Mouse (Mus musculus): ENCODE measurements around the gene C1ra. TPM values are rescaled to one million over a fixed set of nuclear protein-coding genes. Genes with fewer than 3 reads are reported as not detected.
"Not testable (repeated sequence)": the region's sequence is repeated elsewhere in the genome, so short reads cannot be mapped to it uniquely, and the experiment has no call there.

C1ra gene
- polyA plus RNA-seq, 1 experiment: 11.3 TPM

- no peak for TF ChIP-seq POLR2A (IDR thresholded peaks at IDR 0.05; ENCODE audit: control insufficient read depth, extremely low read depth, insufficient read depth, low read length, poor library complexity)
- no peak for TF ChIP-seq CTCF (IDR thresholded peaks at IDR 0.05; ENCODE audit: borderline replicate concordance, control insufficient read depth, extremely low read depth, insufficient read depth, low read length, poor library complexity)
- Histone ChIP-seq H3K27me3 (ENCODE audit: control insufficient read depth, insufficient read depth, low read length) (no peaks in the 10 kb centered on the region), H3K4me3 (ENCODE audit: control insufficient read depth, insufficient read depth, low read length) (no peak overlapping the region), H3K27ac (ENCODE audit: control insufficient read depth, insufficient read depth, low read length) (no peak overlapping the region), H3K4me1 (replicated peaks; ENCODE audit: control insufficient read depth, insufficient read depth, low read length) (peaks cover 3% of the 10 kb centered on the region; the same call in 1 of the 2 replicates), H3K36me3 (ENCODE audit: control insufficient read depth, insufficient read depth, low read length) (no peaks in the 10 kb centered on the region)
- WGBS: 39% methylated on average over 17 of the region's 17 CpGs
- no peak for DNase-seq
Measured at GRCm38 (mm10) chr6:124477922-124478651, 34.1 kb upstream of the C1ra start.

GRCm38 (mm10) chr6:124478874-124479572 lies 33.2 kb upstream of the C1ra start:
- Histone ChIP-seq H3K4me1 (replicated peaks; ENCODE audit: control insufficient read depth, insufficient read depth, low read length) (peaks cover 3% of the 10 kb centered on the region; the same call in 1 of the 2 replicates), H3K27me3 (ENCODE audit: control insufficient read depth, insufficient read depth, low read length) (no peaks in the 10 kb centered on the region), H3K4me3 (ENCODE audit: control insufficient read depth, insufficient read depth, low read length) (no peak overlapping the region), H3K27ac (ENCODE audit: control insufficient read depth, insufficient read depth, low read length) (no peak overlapping the region), H3K36me3 (ENCODE audit: control insufficient read depth, insufficient read depth, low read length) (no peaks in the 10 kb centered on the region)
- DNase-seq: no peak
- TF ChIP-seq CTCF (IDR thresholded peaks at IDR 0.05; ENCODE audit: borderline replicate concordance, control insufficient read depth, extremely low read depth, insufficient read depth, low read length, poor library complexity) (no peak), POLR2A (IDR thresholded peaks at IDR 0.05; ENCODE audit: control insufficient read depth, extremely low read depth, insufficient read depth, low read length, poor library complexity) (no peak)
- 84% methylated on average over 3 of the region's 3 CpGs for WGBS

- TF ChIP-seq CTCF (IDR thresholded peaks at IDR 0.05; ENCODE audit: borderline replicate concordance, control insufficient read depth, extremely low read depth, insufficient read depth, low read length, poor library complexity) (no peak), POLR2A (IDR thresholded peaks at IDR 0.05; ENCODE audit: control insufficient read depth, extremely low read depth, insufficient read depth, low read length, poor library complexity) (no peak)
- WGBS: 91% methylated on average over 3 of the region's 3 CpGs
Measured at GRCm38 (mm10) chr6:124479573-124479930, 32.7 kb upstream of the C1ra start.

GRCm38 (mm10) chr6:124480295-124480694 lies 31.9 kb upstream of the C1ra start:
- DNase-seq: peak; percentile 21
- no peaks in the 10 kb centered on the region for H3K36me3 ChIP-seq (ENCODE audit: control insufficient read depth, insufficient read depth, low read length)
- no peak overlapping the region for H3K27ac ChIP-seq (ENCODE audit: control insufficient read depth, insufficient read depth, low read length)
- peaks cover 3% of the 10 kb centered on the region; the same call in 1 of the 2 replicates for H3K4me1 ChIP-seq (replicated peaks; ENCODE audit: control insufficient read depth, insufficient read depth, low read length)
- 37% methylated on average over 4 of the region's 4 CpGs for WGBS
- no peak overlapping the region for H3K4me3 ChIP-seq (ENCODE audit: control insufficient read depth, insufficient read depth, low read length)
- H3K27me3 ChIP-seq (ENCODE audit: control insufficient read depth, insufficient read depth, low read length): no peaks in the 10 kb centered on the region
- no peak for TF ChIP-seq POLR2A (IDR thresholded peaks at IDR 0.05; ENCODE audit: control insufficient read depth, extremely low read depth, insufficient read depth, low read length, poor library complexity)
- TF ChIP-seq CTCF (IDR thresholded peaks at IDR 0.05; ENCODE audit: borderline replicate concordance, control insufficient read depth, extremely low read depth, insufficient read depth, low read length, poor library complexity): no peak

More at GRCm38 (mm10) chr6:124479573-124479930, 32.7 kb upstream of the C1ra start:
- DNase-seq: no peak
- H3K27ac ChIP-seq (ENCODE audit: control insufficient read depth, insufficient read depth, low read length): no peak overlapping the region
- peaks cover 3% of the 10 kb centered on the region; the same call in 1 of the 2 replicates for H3K4me1 ChIP-seq (replicated peaks; ENCODE audit: control insufficient read depth, insufficient read depth, low read length)
- no peak overlapping the region for H3K4me3 ChIP-seq (ENCODE audit: control insufficient read depth, insufficient read depth, low read length)
- H3K36me3 ChIP-seq (ENCODE audit: control insufficient read depth, insufficient read depth, low read length): no peaks in the 10 kb centered on the region
- no peaks in the 10 kb centered on the region for H3K27me3 ChIP-seq (ENCODE audit: control insufficient read depth, insufficient read depth, low read length)

GRCm38 (mm10) chr6:124481571-124481970 lies 30.6 kb upstream of the C1ra start:
- H3K4me3 ChIP-seq (ENCODE audit: control insufficient read depth, insufficient read depth, low read length): no peak overlapping the region
- peaks cover 3% of the 10 kb centered on the region; the same call in 1 of the 2 replicates for H3K4me1 ChIP-seq (replicated peaks; ENCODE audit: control insufficient read depth, insufficient read depth, low read length)
- TF ChIP-seq CTCF (IDR thresholded peaks at IDR 0.05; ENCODE audit: borderline replicate concordance, control insufficient read depth, extremely low read depth, insufficient read depth, low read length, poor library complexity): no peak
- no peak for TF ChIP-seq POLR2A (IDR thresholded peaks at IDR 0.05; ENCODE audit: control insufficient read depth, extremely low read depth, insufficient read depth, low read length, poor library complexity)
- no peak overlapping the region for H3K27ac ChIP-seq (ENCODE audit: control insufficient read depth, insufficient read depth, low read length)
- WGBS: 47% methylated on average over 6 of the region's 6 CpGs
- DNase-seq: peak; percentile 46
- H3K36me3 ChIP-seq (ENCODE audit: control insufficient read depth, insufficient read depth, low read length): no peaks in the 10 kb centered on the region
- H3K27me3 ChIP-seq (ENCODE audit: control insufficient read depth, insufficient read depth, low read length): no peaks in the 10 kb centered on the region

GRCm38 (mm10) chr6:124483831-124484230 lies 28.4 kb upstream of the C1ra start:
- WGBS: 85% methylated on average over 3 of the region's 3 CpGs
- not testable (repeated sequence) for H3K36me3 ChIP-seq (ENCODE audit: control insufficient read depth, insufficient read depth, low read length); DNase-seq; H3K27me3 ChIP-seq (ENCODE audit: control insufficient read depth, insufficient read depth, low read length); H3K4me3 ChIP-seq (ENCODE audit: control insufficient read depth, insufficient read depth, low read length); H3K4me1 ChIP-seq (replicated peaks; ENCODE audit: control insufficient read depth, insufficient read depth, low read length); H3K27ac ChIP-seq (ENCODE audit: control insufficient read depth, insufficient read depth, low read length)

Measured in thymus, adult 2 months (tissue).